Mouse (Mus musculus) CH12F3 (cell line): ENCODE results near the gene Fam187b.
"Not testable (repeated sequence)": the region's sequence is repeated elsewhere in the genome, so short reads cannot be mapped to it uniquely, and the experiment has no call there.

Experiments
- in situ Hi-C: fragments of 300-500 bp; cut with MboI; formaldehyde crosslinking; loops from 2 replicates; pipeline ENCODE4 v1.14.3; 2020; ENCODE audit warnings: low sequenced_read_pairs

Fam187b gene

GRCm38 (mm10) chr7:30973501-30974289 lies at the start of gene Fam187b:
Gene Fam187b (plus strand): TSS chr7:30973790.
- in situ Hi-C loops: loop anchor here (10.0 kb wide), 1 partner anchor 121 kb away; no protein-coding TSS in a partner anchor

- in situ Hi-C loops: no loop called here
Observed at GRCm38 (mm10) chr7:30924071-30924470, 49.5 kb upstream of the Fam187b start.

DNA sequence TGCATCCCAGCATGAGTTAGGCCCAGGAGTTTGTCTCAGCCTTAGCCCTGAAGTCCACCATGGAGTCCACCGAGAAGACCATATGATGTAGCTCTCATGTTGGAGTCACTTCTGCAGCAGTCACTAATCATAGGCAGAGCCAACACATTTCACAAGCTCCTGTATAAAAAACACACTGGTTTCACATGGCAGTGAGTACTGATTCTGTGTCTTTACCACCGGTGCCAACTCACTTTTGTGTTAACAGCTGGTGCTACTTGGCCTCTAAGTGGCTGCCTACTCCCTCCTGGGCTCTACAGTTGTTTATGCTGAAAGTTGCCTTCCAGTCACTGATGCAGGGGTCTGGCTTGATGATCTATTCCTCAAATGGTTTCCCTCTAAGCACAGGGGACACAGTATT lies 49.0 kb upstream of the Fam187b start, which contains the start of gene Hamp2:
TSS of gene Hamp2 (minus strand) at position 101 of the 400 bp plus-strand sequence.
- in situ Hi-C loops: not testable (repeated sequence)

GRCm38 (mm10) chr7:30935422-30936099 lies 38.0 kb upstream of the Fam187b start:
- in situ Hi-C loops: not testable (repeated sequence)

DNA sequence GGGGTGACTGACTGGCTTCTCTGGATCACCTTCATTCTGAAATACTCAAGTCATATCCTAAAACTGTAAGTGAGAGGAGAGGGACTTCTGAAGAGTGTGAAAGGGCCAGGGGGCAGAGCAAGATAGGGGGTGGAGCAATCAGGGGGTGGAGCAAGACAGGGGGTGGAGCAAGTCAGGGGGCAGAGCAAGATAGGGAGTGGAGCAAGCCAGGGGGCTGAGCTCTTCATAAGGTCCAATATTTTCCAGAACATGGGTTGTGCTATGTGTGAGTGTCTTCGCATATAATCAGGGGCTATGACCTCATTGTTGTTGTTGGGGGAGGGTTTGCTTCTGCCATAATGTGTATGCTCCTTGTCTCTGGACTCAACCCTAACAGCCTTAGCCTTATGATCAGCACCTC lies 33.5 kb upstream of the Fam187b start:
- in situ Hi-C loops: not testable (repeated sequence)

DNA sequence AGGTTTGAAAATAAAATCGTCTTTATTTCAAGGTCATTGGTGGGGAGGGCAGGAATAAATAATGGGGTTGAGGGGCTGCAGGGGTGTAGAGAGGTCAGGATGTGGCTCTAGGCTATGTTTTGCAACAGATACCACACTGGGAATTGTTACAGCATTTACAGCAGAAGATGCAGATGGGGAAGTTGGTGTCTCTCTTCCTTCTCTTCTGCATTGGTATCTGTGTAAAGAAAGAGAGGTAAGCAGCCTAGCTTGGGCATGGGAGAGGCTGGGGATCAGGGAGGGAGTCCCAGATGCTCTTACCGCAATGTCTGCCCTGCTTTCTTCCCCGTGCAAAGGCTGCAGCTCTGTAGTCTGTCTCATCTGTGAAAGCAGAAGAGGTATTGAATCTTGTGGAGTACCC lies 31.2 kb upstream of the Fam187b start:
- in situ Hi-C loops: not testable (repeated sequence)

DNA sequence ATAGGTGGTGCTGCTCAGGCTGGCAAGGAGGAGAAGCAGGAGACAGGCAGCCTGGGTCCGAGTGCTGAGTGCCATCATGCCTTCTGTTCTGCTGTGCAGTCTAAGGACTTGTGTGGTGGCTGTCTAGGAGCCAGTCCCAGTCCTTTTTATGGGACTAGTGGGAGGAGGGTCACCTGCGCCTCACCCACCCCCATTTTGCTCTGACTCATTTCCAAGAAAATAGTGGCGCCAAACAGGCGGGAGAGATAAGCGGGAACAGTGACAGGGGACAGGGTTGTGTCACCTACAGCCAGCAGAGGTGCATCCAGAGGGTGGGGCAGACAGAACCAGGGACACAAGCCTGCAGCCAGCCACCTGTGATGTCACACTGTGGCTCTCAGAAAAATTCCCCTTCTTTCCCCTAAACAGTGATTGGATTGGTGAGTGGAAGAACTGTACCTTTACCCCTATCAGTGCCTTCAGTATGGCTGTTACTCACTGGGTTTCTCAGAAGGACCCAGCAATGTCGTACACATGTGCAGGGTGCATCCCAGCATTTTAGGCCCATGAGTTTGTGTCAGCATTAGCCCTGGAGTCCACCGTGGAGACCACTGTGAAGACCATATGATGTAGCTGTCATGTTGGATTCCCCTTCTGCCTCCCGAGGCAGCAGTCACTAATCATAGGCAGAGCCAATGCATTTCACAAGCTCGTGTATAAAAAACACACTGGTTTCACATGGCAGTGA lies 29.5 kb upstream of the Fam187b start, which contains the start of gene Hamp:
TSS of gene Hamp (minus strand) at position 124 of the 727 bp plus-strand sequence.
- in situ Hi-C loops: no loop called here

DNA sequence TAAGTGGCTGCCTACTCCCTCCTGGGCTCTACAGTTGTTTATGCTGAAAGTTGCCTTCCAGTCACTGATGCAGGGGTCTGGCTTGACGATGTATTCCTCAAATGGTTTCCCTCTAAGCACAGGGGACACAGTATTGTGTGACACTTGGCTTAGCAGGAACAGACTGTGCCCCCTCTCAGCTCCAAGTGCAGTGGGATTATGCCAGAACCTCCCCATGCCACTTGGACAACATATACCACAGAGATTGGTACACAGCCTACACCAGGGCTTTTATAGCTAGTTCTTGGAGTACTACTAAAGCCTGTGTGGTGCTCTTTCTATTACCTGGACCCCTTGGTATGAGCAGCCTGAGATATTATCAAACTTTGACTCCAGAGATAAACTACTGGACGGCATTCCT lies 28.9 kb upstream of the Fam187b start:
- in situ Hi-C loops: not testable (repeated sequence)

DNA sequence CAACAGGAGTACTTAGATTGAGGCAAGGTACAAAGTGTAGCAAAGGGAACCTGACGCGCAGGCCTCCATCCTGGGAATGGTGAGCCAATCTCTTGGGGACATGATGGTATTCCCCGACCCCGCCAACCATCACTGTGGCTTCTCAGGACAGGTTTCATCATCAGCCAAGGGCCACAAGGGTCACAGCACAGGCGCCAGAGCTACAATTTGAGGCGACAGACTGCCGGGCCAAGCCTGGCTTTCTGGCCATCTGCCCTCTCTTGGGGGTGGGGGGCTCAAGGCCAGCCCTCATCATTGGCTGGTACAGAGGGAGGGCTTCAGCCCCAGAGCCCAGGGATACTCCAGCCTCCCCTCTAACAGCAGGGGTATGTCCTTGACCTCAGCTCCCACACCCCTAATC lies 28.1 kb upstream of the Fam187b start:
- in situ Hi-C loops: not testable (repeated sequence)

- in situ Hi-C loops: no loop called here
Observed at GRCm38 (mm10) chr7:30945876-30946275, 27.7 kb upstream of the Fam187b start.

DNA sequence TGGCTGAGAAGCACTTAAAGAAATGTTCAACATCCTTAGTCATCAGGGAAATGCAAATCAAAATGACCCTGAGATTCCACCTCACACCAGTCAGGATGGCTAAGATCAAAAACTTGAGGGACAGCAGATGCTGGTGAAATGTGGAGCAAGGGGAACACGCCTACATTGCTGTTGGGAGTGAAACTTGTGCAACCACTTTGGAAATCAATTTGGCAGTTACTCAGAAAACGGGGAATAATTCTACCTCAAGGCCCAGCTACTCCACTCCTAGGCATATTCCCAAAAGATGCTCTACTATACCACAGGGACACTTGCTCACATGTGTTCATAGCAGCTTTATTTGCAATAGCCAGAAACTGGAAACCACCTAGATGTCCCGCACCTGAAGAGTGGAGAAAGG lies 23.7 kb upstream of the Fam187b start:
- in situ Hi-C loops: not testable (repeated sequence)

DNA sequence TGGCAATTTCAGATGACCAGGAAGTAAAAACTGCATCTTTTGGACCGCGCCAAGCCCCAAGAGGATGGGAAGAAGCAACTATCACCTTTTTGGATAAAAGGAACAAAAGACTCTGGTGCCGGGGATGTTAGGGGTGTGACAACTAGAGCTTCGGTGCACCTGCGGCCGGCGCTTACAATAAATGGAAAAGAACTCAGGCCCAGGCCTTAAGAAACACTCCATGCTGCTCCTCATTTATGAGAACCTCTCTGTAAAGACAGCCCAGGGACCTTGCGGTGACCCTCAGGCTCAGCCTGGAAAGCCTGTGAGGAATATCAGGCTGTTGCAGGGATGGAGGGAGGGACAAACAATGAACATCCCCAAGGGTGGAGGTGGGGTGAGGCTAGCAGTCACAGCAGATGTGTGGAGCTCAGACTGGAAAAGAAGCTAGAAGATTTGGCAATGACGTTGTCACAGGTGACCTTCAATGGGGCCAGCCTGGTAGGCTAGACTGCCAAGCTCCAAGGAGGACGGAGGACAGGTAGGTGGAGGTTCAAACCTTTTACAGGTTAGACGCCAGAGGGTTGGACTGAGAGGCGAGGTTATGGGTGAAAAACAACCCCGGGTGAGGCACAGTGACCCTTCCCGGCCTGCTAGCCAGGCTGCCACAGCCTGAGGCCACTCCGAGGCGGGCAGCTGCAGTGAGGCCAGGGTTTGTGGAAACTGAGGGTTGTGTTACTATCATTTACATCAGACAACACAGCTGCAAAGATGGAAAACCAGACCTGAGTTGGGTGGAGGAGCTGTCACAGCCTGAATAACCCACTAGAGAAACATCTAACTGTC lies 20.9 kb upstream of the Fam187b start:
- in situ Hi-C loops: no loop called here

GRCm38 (mm10) chr7:30953459-30953858 lies 20.1 kb upstream of the Fam187b start:
- in situ Hi-C loops: no loop called here

DNA sequence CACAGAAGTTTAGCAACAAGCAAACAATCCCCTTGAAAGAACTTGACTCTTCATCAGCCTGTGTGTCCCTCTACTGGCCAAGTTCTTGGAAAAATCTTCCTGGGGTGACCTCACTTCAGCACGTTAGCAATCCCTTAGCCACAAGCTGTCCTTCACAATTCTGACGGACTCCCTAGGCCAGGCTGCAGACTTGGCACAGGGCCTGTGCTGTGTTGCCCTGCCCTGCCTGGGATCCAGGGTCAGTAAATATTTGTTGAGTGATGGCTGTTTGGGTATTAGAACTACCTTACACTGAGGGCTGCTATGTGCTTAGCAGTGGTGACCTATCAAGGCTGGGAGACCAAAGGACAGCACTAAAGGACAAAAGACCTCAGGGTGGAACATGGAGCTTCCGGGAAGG lies 19.6 kb upstream of the Fam187b start:
- in situ Hi-C loops: no loop called here

DNA sequence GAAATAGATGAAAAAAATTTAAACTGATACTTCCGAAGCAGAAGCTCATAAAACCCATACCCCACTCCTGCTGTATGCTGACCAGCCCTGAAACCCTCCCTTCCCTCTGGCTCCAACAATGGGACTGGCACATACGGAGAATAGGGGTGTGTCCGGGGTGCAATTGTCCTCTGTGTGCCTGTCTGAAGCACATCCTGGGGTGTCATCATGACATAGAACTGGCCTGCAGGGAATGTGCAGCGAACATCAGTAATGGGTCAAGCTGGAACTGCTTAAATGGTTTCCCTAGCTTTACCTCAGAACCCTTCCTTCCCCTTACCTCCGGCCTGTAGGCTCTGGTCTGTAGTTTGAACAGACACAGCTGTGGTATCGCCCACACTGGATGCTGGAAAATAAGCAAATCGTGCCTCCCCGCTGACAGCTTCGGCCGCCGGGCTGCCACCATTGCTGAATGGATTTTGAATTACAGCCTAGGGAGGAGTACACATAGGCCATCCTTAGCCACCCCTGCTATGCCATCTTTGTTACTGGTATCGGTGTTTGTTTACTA lies 18.5 kb upstream of the Fam187b start:
- in situ Hi-C loops: no loop called here

GRCm38 (mm10) chr7:30955584-30956356 lies 17.8 kb upstream of the Fam187b start:
- in situ Hi-C loops: no loop called here

GRCm38 (mm10) chr7:30956357-30956751 lies 17.2 kb upstream of the Fam187b start:
- in situ Hi-C loops: no loop called here

DNA sequence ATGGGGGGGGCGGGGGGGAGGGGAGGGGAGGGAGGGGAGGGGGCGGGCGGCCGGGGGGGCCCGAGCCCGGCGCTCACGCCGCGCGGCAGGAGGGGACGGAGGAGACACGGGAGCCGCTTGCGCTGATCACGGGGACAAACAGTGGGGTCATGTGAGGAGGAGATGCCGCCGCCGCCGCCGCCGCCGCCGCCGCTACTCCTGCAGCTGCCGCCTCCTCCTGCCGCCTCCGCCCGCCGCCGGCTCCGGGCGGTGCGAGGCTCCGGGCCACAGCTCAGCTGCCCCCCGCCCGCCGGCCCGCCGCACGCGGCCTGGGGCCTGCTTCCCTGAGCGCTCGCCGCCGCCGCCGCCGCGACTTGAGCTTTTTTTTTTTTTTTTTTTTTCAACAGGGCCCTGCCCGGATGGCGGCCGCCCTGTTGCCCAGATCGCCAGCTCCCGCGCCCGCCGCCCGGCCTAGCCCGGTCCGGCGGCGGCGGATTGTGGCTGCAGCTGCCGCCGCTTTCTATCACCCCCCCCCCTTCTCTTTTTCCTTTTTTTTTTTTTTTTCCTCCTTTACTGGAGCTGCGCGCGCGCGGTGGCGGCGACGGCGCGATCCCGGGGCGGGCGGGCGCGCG lies 16.7 kb upstream of the Fam187b start, which contains the start of gene Usf2:
TSS of gene Usf2 (minus strand) at position 48 of the 611 bp plus-strand sequence.
- in situ Hi-C loops: no loop called here

DNA sequence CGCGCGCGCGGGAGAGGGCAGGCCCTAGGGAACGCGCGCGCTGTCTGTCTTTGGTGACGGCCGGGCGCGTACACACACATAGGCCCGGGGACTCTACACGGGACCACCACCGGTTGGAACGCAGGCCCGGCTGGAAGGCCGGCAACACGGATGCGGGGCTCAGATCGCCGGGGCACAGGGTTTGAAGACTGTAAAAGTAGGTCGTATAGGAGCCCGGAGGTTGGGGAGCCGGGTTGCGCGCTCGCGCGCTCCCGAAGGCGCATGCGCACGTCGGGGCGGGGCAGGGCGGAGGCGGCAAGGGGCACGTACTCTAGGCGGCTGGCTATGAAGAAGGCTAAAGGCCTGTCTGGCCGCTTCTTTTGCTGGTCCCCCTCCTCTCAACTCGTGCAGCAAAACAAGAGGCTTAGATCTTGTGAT lies 16.2 kb upstream of the Fam187b start:
- in situ Hi-C loops: no loop called here
